Mouse (Mus musculus): ENCODE data around the gene Yif1a. TPM values are rescaled to one million over a fixed set of nuclear protein-coding genes. Genes with fewer than 3 reads are reported as not detected.

The Yif1a gene
- polyA plus RNA-seq, 1 experiment from 2014 or later, result 68.6 TPM

DNA sequence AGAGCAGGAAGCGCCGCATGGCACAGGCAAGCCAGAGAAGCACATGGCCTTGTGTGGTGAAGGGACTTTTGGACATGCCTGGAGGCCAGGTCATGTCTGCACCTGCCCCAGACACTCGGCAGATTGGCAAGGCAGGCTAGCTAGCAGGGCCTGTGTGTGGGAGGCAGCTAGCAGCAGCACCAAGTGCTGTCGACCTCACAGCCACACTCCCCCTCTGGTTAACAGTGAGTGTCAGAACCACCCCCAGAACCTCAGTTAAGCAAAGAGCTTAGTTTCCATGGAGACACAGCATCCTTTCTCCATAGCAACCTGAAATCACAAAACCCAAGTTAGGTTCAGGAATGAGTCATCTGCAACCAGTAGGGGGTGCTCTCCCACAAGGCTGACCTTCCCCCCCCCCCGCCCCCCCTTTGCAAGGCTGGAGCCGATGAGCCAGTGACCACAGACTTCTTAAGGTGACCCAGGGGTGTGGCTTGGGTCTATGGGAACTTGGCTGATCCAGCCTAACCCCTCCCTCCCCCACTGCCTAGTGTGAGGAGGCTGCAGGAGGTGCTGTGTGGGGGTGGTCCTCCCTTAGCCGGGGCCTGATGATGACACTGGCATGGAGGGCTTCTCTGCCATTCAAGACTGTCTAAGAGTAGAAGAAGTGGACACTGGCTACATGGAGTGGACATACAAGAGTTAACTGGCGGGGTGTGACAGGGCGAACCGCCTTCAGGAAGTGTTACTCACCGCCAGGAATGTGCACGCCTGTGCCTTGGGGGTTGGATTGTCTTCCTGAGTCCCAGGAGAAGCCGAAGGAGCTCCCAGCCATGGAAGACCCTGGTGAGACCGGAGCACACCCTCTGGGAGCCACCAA is 38.1 kb upstream of the Yif1a start, which contains the start of gene Rin1:
Gene Rin1, plus strand, starts transcription at position 435 of the 859 bp plus-strand sequence.
- in situ Hi-C loops (cut with MboI; ENCODE audit: low pct_unique_long_range_greater_than_20kb), result no loop called here
- DNase-seq (ENCODE audit: low read depth, low spot score) (peak; percentile 88), ATAC-seq (peak; percentile 58)
- TF ChIP-seq CTCF (IDR thresholded peaks at IDR 0.05), result no peak
- ChIA-PET POLR2A (interaction anchor here (0.6 to 2.3 kb wide), 7 partner anchors 9 to 512 kb away, joined by 3 to 14 read pairs (median 4); partner anchors contain the start of genes AC124502.3, B4gat1 and Brms1), CTCF (interaction anchor here (0.6 to 5.0 kb wide), 13 partner anchors 10 to 204 kb away, joined by 3 to 32 read pairs (median 5); partner anchors contain the start of genes AC124502.3, B4gat1, Brms1 and Slc29a2)
- H3K27me3 ChIP-seq, result no peaks in the 10 kb centered on the region

DNA sequence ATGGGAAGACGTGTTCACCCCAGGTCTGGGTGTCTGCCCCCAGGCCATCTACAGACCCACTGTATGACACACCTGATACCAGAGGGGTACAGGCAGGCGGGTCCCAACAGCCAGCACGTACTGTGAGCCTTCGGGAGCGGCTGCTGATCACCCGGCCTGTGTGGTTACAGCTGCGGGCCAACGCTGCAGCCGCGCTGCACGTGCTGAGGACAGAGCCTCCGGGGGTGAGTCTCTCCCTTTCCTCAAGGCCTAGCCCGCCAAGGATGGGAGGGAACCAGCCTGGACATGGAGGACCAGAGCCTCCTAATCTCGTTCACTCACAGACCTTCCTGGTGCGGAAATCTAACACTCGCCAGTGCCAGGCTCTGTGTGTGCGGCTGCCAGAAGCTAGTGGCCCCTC is 37.3 kb upstream of the Yif1a start:
- DNase-seq (ENCODE audit: low read depth, low spot score) (no peak), ATAC-seq (peak; percentile 6)
- ChIA-PET CTCF (interaction anchor here (0.8 to 5.0 kb wide), 14 partner anchors 11 to 203 kb away, joined by 3 to 32 read pairs (median 4); partner anchors contain the start of genes AC124502.3, B4gat1, Brms1 and Slc29a2), POLR2A (interaction anchor here (1.4 to 2.3 kb wide), 5 partner anchors 12 to 36 kb away, joined by 3 to 14 read pairs (median 5); partner anchors contain the start of genes AC124502.3 and B4gat1)
- no peaks in the 10 kb centered on the region for H3K27me3 ChIP-seq
- in situ Hi-C loops (cut with MboI; ENCODE audit: low pct_unique_long_range_greater_than_20kb), result no loop called here
- TF ChIP-seq CTCF (IDR thresholded peaks at IDR 0.05), result no peak

DNA sequence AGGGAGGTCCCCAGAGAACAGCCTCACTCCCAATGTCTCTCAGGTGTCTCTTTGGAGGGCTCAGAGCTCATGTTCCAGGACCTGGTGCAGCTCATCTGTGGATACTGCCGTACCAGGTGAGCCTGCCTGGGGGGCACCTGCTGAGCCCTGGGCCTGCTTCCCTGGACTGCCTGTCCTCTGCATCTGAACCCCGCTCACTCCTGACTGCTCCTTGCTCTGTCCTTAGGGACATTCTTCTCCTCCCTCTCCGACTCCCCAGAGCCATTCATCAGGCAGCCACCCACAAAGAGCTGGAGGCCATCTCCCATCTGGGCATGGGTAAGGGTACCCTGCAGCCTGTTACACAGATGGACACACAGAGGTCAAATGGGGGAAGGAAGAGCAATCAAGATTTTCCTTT is 36.8 kb upstream of the Yif1a start:
- CTCF ChIA-PET, result interaction anchor here (0.9 to 5.0 kb wide), 13 partner anchors 9 to 202 kb away, joined by 3 to 32 read pairs (median 5); partner anchors contain the start of genes AC124502.3, B4gat1, Brms1 and Yif1a
- no peak for DNase-seq (ENCODE audit: low read depth, low spot score)

DNA sequence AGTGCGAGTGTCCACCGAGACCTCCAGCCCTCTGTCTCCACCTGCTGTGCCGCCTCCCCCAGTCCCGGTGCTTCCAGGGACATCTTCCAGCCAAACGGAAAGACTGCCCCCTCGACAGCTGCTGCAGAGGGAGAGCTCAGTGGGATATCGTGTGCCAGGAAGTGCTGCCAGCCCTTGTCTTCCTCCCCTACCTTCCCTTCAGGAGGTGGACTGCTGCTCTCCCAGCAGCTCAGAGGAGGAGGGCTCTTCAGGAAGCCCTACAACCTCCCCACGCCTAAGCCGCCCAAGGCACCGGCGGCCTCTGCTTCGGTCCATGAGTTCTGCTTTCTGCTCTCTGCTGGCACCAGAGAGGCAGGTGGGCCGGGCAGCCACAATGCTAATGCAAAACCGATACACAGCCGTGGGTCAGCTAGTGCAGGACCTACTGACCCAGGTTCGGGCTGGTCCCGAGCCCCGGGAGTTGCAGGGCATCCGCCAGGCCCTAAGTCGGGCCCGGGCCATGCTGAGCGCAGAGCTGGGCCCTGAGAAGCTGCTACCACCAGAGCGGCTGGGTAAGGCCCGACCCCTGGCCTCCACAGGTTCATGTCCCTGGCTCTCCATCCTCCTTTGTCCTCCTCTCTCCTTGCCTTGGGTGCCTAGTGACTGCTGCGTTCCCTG is 36.0 kb upstream of the Yif1a start:
- TF ChIP-seq CTCF (IDR thresholded peaks at IDR 0.05), result no peak
- POLR2A ChIA-PET, result interaction anchor here (1.4 to 2.3 kb wide), 3 partner anchors 8 to 38 kb away, joined by 3 to 14 read pairs (median 7); partner anchors contain the start of genes AC124502.3 and B4gat1
- in situ Hi-C loops (cut with MboI; ENCODE audit: low pct_unique_long_range_greater_than_20kb), result no loop called here
- CTCF ChIA-PET, result interaction anchor here (1.0 to 5.0 kb wide), 8 partner anchors 8 to 38 kb away, joined by 4 to 32 read pairs (median 10); partner anchors contain the start of genes AC124502.3, B4gat1, Brms1 and Yif1a
- no peaks in the 10 kb centered on the region for H3K27me3 ChIP-seq
- ATAC-seq, result no peak
- no peak for DNase-seq (ENCODE audit: low read depth, low spot score)

More for the DNA sequence above, 36.8 kb upstream of the Yif1a start:
- no peak for TF ChIP-seq CTCF (IDR thresholded peaks at IDR 0.05)
- POLR2A ChIA-PET, result interaction anchor here (1.4 to 2.3 kb wide), 6 partner anchors 9 to 37 kb away, joined by 3 to 14 read pairs (median 4); partner anchors contain the start of genes AC124502.3 and B4gat1
- in situ Hi-C loops (cut with MboI; ENCODE audit: low pct_unique_long_range_greater_than_20kb), result no loop called here
- no peaks in the 10 kb centered on the region for H3K27me3 ChIP-seq
- no peak for ATAC-seq

GRCm38 (mm10) chr19:5052853-5053252 is 35.5 kb upstream of the Yif1a start:
- in situ Hi-C loops (cut with MboI; ENCODE audit: low pct_unique_long_range_greater_than_20kb), result no loop called here
- ChIA-PET CTCF (interaction anchor here (1.6 to 5.0 kb wide), 6 partner anchors 13 to 40 kb away, joined by 7 to 32 read pairs (median 22); partner anchors contain the start of genes AC124502.3, B4gat1, Brms1 and Yif1a), POLR2A (interaction anchor here (0.6 to 2.3 kb wide), 2 partner anchors 14 to 33 kb away, joined by 3 to 14 read pairs; partner anchors contain the start of genes AC124502.3 and B4gat1)
- DNase-seq (ENCODE audit: low read depth, low spot score), result no peak
- TF ChIP-seq CTCF (IDR thresholded peaks at IDR 0.05), result no peak
- H3K27me3 ChIP-seq, result no peaks in the 10 kb centered on the region
- no peak for ATAC-seq

DNA sequence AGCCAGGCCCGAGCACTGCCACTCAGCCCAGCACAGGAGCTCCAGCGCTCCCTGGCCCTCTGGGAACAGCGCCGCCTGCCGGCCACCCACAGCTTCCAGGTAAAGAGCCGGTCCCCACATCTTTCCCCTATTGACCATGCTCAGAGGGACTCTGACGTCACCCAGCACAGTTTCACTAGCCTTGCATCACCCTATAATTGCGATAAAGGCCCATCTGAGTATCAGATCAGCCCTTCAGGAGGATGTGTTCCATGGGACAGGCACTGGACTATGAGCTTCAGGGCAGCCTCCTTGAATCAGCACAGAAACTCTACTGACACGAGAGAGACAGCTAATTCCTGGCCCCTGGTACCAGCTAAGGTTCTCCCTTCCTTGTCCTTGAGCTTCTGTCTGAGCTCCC is 34.4 kb upstream of the Yif1a start:
- ATAC-seq (no peak), DNase-seq (ENCODE audit: low read depth, low spot score) (no peak)
- no peak for TF ChIP-seq CTCF (IDR thresholded peaks at IDR 0.05)
- no peaks in the 10 kb centered on the region for H3K27me3 ChIP-seq
- ChIA-PET CTCF (interaction anchor here (0.7 to 5.0 kb wide), 10 partner anchors 8 to 97 kb away, joined by 3 to 32 read pairs (median 6); partner anchors contain the start of genes AC124502.3, B4gat1, Brms1 and Cd248), POLR2A (interaction anchor here (1.2 to 1.8 kb wide), 2 partner anchors 20 kb away, joined by 3 to 5 read pairs; no protein-coding TSS in a partner anchor)
- in situ Hi-C loops (cut with MboI; ENCODE audit: low pct_unique_long_range_greater_than_20kb), result no loop called here

DNA sequence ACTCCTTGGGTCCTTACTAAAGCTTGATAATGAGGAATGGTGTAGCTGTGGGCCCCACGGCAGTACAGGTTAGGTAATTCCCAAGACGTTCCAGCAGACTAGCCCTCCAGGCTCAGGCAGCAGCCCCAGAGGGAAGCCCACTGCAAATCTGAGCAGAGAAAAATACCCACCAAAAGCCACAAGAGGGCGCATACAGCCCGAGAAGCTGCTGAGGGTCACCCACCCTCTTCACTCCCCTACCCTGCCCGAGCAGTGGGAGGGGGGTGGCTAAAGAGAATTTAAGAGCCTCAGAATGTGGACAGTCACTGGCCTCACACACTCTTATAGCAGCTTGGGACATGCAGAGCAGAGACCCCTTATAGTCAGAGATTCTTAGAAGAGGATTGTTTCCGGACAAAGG is 32.1 kb upstream of the Yif1a start:
- no peaks in the 10 kb centered on the region for H3K27me3 ChIP-seq
- no peak for TF ChIP-seq CTCF (IDR thresholded peaks at IDR 0.05)
- DNase-seq (ENCODE audit: low read depth, low spot score) (no peak), ATAC-seq (no peak)
- CTCF ChIA-PET, result interaction anchor here (1.1 to 3.9 kb wide), 5 partner anchors 10 to 23 kb away, joined by 3 to 32 read pairs (median 5); partner anchors contain the start of gene Cd248
- in situ Hi-C loops (cut with MboI; ENCODE audit: low pct_unique_long_range_greater_than_20kb), result no loop called here
- POLR2A ChIA-PET, result no interaction called here

DNA sequence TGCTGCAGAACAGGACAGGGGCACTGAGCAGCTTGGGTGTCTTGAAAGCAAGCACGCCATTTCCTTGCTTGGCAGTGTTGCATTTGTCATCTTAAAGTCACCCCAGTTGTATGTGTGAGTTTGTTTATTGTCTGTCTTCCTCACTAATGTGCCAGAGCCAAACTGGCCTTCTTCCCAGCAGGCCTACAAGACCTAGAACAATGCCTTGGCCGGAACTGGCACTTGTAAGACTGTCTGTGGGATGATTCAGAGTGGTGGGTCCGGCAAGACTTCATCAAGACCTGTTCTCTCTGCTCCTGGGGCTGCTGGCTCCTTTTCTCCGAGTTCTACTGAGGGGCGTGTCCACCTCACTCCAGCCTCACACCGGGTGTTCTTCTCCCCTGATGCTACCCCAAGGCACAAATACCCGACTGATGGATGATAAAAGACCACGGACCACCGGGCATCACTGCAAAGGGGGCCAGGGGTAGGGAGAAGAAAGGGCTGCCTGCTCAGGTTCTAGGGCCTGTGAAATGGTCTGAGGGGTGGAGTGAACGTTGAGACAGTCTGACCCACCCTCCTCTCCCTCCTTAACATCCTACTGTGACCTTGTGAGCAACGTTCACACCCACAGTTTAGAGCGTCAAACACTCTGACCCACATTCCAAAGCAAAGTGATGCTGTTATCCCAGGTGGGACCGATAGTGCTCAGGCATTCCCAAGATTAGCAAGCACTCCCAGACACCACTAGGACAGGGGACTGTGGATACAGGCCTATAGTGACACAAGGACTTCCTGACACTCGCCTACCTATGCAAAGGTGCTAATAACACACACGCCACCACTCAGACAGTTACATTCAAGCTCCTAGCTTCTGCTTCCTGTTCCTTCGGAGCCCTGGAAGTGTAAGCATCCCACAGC is 30.2 kb upstream of the Yif1a start:
- POLR2A ChIA-PET, result no interaction called here
- ATAC-seq (no peak), DNase-seq (ENCODE audit: low read depth, low spot score) (no peak)
- in situ Hi-C loops (cut with MboI; ENCODE audit: low pct_unique_long_range_greater_than_20kb), result no loop called here
- CTCF ChIA-PET, result interaction anchor here (0.8 to 1.7 kb wide), 2 partner anchors 19 to 30 kb away, joined by 3 to 4 read pairs; partner anchors contain the start of genes AC124502.3, B4gat1 and Yif1a
- H3K27me3 ChIP-seq, result no peaks in the 10 kb centered on the region
- TF ChIP-seq CTCF (IDR thresholded peaks at IDR 0.05), result no peak
